Mouse (Mus musculus): ENCODE measurements at regions not wholly inside any gene's neighbourhood (a gene's known extent, or its start where the extent isn't known, plus 50 kb on each side); places are given as distances from the start of the nearest gene placed in this dataset.

DNA sequence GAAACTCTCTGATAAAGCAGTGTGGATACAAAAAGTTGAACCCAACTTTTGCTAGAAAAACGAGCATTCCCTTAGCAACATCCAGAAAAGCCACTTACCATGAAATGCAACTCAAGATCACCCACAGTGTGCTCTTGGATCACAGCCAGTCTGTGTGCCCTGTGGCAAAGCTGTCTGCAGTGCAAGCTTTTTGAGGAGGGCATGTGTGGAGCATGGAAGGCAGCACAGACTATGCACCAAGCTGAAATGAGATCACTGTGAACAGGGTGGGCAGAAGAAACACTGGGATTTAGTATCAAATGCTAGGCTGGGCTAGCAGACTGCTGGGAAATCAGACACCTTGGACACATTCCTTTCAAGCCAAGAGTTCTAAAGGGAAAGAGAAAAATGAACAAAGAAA, 162.4 kb downstream of the Sim1 start:
- ATAC-seq (ENCODE audit: low TSS enrichment) = peak; percentile 16; the same call in 1 of the 2 replicates

DNA sequence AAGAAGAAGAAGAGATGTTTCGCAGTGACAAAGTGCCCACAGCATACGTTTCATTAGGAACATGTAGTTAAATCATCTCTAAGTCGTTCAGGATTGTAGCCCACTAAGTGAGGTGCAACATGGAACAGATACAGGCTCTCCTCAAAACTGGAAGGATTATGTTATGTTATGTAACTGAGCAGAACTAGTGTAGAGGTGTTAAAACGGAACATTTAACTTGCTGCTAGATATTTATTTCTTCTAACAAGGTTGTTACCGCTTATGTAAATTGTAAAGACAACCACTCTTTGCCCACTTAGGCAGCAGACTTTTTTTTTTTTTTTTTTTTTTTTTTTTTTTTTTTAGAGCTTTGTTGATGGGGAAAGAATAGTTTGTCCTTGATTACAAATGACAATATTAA, 163.8 kb downstream of the Sim1 start:
- ATAC-seq (ENCODE audit: low TSS enrichment) = peak; percentile 59; the same call in 1 of the 2 replicates

DNA sequence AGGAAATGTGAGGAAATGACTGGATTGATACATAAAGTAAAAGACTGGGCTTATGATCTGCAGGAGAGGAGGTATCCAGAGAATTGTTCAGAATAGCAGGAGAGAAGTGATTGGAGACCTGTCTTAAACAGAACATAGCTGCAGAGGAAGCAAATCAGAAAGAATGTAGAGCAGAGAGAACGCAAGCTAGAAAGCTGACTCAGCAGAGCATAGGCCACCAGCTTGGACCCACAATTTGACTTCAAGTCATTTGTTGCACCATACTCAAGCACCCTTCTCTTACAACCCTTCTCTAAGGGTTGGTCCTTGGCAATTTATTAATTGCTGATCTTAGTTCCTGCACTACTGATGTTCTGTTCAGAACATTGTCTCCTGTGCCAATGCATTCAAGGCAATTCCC, 207.0 kb downstream of the Sim1 start:
- no peak for ATAC-seq (ENCODE audit: low TSS enrichment)

DNA sequence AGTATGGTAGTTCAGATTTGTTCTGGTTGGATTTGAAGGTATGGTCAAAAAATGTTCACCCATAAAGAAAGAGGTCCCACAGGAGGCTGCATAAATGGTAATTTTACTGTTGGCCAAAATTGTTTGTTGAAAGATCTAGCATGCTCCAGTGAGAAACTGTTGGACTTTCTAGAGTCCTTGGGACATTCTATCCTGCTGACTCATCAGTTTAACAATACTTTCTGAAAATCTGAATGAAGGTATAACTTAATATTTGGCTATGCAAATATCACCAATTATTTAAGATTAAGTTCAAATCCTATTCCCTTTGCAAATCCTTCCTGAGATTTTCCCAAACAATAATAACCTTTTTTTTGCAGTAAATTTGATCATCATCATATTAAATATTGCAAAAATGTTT, 257.3 kb downstream of the Sim1 start:
- ATAC-seq (ENCODE audit: low TSS enrichment) = no peak

DNA sequence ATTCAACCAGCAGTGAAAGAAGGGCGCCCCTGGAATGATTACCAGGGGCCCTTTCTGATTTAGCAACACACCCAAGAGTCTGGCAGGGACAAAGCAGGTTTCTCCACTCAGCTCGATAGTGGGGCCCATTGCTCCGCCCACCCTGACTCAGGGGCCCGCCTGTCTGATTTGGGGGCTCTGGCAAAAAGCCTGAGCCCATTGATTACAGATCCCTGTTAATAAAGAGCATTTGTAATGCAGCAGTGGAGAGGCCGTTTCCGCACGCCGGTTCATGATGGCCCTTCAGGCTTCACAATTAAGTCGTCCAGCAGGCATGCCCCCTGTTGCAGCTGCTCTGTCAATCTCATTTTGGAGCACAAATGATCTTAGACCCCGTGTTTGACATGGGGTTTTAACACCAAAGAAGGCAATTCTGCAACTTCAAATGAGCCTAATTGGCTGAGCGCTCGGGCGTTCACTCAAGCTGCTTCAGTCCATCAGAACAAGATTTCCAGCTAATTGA, 259.0 kb downstream of the Sim1 start:
- no peak for ATAC-seq (ENCODE audit: low TSS enrichment)

DNA sequence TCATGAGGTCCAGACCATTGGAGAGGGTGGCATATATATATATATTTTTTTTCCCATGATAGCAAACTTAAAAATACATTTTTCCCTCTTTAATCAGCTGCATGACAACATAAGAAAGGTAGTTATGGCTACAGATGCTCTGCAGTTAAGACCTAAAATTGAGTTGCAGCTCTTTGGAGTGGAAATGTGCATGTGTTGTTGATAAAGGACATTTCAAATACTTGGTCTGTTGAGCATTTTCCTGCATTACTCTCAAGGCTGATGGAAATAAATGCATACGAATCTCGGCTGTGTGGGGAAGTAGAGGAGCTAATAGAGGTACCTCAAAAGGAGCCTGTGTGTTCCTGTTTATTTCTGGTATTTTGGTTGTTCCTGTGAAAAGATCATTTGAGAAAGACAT, 259.5 kb downstream of the Sim1 start:
- ATAC-seq (ENCODE audit: low TSS enrichment) = no peak

DNA sequence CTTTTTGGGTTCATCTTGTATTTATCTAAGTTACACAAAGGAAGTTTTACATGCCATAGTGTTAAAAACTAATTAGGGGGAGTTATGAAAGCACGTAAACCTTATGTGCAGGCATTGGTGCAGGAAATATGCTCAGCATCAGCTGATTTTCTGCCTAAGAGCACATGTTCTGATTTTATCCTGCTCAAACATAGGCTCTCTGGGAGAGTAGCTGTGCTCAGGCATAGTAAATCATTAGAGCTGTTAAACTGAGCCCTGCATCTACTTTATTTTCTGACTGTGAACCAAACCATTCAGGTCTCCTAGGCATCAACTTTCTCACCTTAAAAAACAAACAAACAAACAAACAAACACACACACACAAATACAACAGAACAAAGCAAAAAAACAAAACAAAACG, 260.2 kb downstream of the Sim1 start:
- ATAC-seq (ENCODE audit: low TSS enrichment) = no peak

DNA sequence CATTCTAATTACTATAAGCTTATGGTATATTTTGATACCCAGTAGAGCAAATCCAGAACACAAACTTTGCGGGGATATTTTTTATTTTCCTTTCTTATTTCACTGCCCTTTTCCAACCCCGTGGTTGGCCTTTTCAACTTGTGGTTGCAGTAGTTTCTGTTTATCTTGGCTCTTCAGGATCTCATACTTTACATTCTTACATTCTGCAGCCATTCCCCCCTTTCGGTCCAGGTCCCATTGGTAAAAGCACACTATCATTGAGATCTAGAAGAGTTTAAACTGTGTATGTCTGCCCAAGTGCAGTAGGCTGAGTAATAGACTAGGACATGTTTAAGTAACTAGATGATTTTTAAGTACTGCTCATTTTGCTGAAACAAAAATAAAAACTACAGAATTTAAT, 279.1 kb downstream of the Sim1 start:
- ATAC-seq (ENCODE audit: low TSS enrichment) = no peak

DNA sequence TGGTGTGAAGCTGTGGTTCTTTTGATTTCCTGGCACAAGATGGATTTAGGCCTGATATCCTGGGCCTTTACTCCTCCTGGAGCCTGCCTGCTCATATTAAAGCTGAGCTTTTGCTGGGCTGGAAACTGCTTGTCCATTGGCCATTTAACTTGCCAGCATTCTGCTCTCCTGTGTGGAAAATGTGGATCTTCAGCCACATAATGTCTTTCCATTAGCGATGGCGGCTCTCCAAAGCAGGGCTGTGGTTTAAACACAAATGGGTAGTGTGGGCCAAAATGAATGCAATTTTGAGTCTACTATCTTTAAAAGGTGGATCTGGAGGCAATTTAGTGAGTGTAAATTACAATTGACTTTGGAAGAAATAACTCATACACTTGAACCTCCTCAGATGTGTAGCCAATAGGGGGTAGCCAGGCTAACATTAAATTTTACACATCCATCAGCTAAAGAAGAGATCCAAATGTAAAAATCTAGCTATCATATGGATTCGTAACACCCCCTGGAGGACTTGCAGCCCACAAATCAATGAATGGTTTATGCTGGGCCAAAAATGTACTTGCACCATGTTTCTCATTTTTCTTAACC, 281.5 kb downstream of the Sim1 start:
- no peak for ATAC-seq (ENCODE audit: low TSS enrichment)

DNA sequence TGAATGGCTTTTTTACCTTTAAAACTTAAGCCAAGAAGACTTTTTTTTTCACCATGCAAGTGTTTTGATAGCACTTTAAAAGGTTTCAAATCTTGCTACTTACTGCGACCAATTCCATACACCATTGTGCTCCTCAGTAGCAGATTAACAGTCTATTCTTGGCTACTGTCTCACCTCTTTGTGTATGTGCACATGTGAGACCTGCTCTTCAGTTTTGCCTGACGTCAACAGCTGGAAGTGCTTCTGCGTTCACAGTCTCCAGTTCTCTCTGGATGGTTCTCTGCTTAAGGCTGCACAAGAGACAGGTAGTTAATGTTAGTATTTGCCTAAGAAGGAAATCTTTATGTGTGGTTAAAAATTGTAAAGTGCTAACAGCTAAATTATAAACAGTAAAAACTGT, 282.1 kb downstream of the Sim1 start:
- no peak for ATAC-seq (ENCODE audit: low TSS enrichment)

DNA sequence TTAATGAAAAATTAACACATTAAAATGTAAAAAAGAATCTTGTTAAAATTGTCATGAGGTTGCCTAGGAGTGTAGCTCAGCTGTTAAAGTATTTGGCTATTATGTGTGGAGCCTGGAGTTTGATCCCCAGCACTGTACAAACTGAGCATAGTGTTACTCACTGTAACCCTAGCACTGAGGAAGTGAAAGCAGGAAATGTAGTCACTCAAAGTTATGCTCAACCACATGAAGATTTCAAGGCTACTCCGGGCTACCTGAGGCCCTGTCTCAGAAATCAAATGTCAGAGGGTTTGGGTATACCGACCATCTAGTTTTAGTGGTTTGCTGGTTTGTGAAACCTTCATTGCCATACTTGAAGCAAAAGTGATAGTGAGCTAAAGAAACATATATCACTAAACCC, 287.2 kb downstream of the Sim1 start:
- ATAC-seq (ENCODE audit: low TSS enrichment) = no peak

DNA sequence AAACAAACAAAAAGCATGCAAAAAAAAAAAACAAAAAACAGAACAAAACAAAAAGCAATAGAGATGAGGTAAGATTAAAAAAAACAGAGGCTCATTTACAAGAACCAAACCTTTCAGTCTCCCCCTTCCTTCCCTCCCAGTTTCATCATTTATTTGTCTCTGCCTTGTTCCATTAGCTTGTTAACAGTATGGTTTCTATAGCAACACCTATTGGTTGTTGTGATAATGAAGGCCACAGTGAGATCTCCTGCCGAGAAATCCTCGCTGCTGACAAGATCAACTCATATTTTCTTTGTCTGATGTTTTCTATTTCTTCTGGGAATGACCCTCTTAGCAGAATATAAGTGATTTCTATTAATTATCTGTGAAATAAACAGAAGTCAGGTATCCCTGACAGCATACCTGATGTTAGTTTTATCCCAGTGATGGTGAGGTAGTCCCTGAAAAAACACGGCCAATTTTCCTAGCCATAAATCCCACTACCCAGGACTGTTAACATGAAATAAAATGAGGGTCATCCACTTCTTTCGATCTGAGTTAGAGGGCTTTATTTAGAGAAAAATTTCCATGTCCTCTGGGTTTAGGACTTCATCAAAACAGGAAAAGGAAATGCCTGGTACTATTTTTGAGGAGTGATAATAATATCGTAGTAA, 288.9 kb upstream of the Gm49339 start:
- no peak for ATAC-seq (ENCODE audit: low TSS enrichment)

DNA sequence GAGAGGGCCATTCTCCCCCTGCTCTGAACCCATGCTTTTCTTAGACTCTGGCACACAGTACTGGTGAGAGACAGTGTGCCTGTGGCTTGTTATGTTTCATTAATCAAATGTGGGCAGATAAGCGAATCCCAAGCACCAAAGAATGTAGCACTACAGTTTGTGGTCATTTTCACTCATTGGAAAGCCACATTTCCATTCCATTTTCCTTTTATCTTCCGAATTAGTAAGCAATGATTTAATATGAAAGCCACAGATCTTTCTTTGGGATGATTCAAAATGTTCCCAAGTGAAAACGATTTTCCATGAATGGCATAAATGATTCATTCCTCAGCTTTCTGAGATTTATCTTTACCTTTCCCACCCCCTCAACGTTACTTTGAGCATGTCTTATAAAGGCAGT, 260.9 kb upstream of the Gm49339 start:
- no peak for ATAC-seq (ENCODE audit: low TSS enrichment)

DNA sequence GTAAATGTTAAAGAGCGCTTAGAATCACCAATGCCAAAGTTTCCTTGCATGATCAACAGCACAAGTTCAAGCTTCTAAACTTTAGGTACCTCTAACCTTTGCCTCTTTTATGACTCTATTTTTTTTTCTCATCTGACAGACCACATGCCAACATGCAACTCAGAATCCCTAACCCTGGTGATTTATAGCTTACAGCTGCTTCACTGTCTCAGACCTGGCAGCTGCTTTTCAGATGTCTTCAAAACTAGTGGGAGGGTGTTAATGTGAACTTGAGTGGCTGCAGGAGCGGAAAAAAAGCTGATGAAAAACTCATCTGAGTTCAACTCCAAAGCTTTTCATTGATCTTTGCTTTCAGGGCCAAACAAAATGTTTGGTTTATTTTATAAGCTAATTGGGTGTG, 246.8 kb upstream of the Gm49339 start:
- no peak for ATAC-seq (ENCODE audit: low TSS enrichment)

DNA sequence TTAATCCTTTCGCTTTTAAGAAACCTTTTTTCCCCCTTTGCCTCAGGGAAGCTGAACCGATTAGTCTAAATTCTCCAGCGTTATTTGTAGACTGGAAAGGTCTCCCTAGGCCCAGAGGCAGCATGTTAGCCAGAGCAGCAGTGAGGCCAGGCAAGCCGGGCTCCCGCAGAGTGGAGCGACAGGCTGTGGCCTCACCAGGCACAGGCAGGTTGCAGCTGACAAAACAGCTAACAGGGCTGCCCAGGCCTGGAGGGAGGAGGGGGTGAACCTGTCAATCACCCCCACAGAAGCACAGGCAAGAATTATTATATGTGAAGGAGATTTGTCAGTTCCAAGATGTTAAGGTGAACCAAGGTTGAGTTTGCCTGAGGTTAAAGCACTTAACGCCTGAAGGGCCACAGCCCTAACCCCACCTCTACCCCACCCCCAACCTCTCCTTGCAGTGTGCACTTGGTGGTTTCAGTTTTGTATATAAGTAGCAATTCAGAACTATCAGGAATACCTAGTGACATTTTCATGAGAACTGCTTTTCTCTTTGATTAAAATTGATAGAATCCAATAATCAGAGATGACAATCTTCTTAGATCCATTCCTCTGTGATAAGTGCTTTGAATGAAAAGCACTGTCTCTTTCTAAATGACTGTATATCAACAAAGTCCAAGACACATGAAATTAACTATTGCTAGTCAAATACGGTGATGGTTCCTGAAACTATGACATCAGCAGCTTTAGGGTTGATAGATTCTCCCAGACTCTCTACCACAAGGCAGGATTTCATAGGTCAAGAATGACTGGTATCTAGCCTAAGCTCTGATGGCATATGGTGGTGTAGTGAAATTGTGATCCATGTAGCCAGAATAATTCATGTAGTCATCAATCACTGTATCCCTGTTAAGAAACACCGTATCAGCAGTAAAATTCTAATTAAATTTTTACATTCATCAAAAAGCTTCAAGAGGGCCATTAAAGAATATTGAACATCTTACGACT, 244.5 kb upstream of the Gm49339 start:
- no peak for ATAC-seq (ENCODE audit: low TSS enrichment)

DNA sequence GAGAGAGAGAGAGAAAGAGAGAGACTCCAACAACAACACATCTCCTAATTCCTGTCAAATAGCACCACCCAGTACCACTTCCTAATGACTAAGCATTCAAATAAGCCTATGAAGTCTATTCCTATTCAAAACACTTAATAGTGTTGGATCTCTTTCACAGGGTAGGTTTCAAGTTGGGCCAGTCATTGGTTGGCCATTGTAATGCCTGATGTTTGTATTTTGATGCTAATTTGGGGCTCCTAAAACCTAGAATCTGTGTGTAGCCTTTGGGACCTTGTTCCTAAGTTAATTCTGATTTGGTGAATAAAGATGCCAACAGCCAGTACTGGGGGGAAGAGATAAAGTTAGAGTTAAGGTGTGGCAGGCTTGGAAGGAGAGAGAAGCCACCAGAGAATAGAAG, 242.3 kb upstream of the Gm49339 start:
- ATAC-seq (ENCODE audit: low TSS enrichment) = no peak

DNA sequence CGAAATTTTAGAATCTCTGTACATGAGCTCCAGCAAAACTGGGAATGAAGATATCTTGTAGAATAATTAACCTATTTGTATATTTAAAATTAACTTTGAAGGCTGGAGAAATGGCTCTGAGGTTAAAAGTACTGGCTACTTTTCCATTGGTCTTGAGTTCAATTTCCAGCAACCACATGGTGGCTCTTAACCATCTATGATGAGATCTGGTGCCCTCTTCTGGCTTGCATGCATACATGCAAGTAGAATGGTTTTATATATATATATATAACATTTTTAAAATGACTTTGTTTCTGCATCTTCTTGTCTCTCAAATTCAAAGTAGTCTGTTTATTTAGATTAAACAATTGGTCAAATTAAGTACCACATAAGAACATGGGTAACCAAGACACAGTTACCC, 227.0 kb upstream of the Gm49339 start:
- no peak for ATAC-seq (ENCODE audit: low TSS enrichment)

DNA sequence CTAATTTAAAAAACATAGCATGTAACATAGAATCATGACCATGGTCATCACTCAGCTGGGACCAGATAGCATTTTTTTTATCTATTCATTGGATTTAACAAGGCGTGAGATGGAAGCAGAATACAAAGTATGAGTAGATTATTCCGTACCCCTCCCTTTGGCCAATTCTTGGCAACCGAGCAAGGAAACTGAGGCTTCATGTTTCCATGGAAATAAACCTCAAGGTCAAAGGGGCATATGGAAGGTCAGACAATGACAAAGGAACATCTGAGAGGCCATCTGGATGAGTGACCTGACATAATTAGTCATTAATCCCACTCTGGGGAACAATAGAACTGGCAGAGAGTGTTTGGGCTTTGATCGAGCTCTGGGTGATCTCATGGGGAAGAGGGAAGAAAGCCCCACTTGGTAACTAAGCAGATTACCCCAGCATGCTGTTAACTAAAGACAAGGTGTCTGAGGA, 222.8 kb upstream of the Gm49339 start:
- ATAC-seq (ENCODE audit: low TSS enrichment) = no peak

DNA sequence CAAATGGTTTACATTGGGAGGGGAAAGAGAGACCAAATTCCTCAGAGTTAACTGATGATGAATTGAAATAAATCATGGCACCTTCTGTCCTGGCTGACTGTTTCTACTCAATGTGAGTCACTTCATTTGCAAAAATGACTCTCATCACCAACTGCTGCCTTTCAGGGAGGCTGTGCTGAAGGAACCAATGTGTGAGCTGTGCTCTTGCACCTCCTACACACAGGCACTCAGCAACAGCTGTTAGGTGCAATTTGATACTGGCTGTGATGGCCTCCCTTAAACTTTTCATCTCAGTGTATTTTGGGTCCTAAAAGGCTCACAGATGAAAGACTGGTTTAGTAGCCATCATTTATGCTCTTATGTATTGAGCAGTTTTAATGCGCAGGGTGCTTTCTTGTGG, 209.0 kb upstream of the Gm49339 start:
- peak; percentile 100 for ATAC-seq (ENCODE audit: low TSS enrichment)

DNA sequence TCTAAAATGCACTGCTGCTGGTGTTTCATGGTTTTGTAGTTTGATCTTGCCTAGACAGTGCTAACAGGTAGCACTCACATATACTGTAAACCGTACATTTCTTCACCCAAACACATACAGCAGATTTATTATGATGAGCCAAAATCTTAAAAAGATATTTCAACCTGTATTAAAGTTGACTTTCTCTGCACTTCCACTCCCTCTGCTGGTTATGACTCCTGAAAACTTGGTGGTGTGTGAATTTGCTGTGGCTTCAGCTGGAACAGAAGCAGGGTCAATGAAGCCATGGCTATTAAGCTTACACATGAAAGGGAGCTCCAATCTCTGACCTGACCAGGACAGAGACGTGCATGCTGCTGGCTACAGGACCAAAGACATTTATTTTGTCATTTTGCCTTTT, 202.2 kb upstream of the Gm49339 start:
- ATAC-seq (ENCODE audit: low TSS enrichment) = no peak

DNA sequence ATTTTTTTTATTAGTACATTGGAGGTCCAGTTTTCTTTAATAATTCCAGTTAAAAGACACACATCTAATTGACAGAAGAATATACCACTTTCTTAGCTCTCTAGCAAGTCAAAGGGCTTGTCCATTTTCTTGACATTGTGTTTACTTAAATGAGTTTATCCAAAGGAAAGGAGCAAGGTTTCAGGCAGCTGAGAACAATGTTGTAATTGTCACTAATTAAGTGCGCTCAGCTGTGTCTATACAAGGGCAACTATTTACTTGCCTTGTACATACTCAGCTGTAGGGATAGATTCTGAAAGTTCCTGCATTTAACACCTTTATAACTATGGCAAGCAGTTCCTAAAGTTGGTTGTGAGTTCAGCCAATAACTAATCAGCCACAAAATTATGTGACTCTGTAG, 198.0 kb upstream of the Gm49339 start:
- no peak for ATAC-seq (ENCODE audit: low TSS enrichment)

DNA sequence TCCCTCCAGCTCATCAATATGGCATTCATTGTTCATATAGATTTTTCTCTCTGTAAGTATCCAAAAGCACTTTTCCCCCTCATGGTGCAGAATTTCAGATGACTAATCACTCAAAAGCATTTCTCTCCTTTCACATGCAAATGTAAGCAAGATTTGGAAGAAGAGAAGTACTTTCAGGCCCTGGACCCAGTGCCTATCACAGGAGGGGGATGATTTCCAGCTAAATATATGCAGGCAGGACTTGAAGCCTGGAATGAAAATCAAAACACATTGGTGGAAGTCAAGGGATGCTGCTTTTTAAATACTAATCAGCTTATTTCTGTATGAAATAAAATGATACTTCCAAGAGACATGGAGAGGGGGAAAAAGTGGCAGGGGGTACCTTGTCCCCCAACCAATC, 195.9 kb upstream of the Gm49339 start:
- no peak for ATAC-seq (ENCODE audit: low TSS enrichment)

DNA sequence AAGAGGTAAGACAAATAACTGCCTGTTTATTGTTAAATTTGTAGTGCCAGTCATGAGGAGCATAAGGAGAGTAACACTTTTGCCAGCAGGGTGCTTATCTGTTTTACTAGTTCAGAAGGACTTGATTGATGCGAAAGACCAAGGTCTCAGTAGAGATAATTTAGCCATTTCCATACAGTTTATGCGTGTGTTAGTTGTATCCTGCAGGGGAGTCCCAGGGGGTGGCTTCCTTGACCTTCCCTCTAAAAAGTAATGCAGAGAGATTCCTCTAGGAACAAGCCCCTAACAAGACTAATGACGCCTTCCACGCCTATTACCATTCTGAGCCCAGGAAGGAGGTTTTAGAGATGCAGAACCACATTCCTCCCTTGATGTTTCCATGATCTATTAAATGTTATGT, 192.6 kb upstream of the Gm49339 start:
- ATAC-seq (ENCODE audit: low TSS enrichment) = no peak
